Mouse (Mus musculus) testis, adult 2 months (tissue): ENCODE measurements around the gene Slc10a7.

Experiments
- CTCF ChIP-seq: fragments of 200-500 bp; IDR thresholded peaks from 2 replicates; pipeline ENCODE4 v1.5.1; 2012; ENCODE audit warnings: low read depth, mild to moderate bottlenecking, inconsistent platforms, low read length, moderate library complexity; ENCODE audit not compliant: control insufficient read depth, insufficient read depth, insufficient replicate concordance
- POLR2A ChIP-seq: fragments of 200-500 bp; IDR thresholded peaks from 2 replicates; pipeline ENCODE4 v1.6.1; 2012; ENCODE audit warnings: low read depth, mild to moderate bottlenecking, inconsistent platforms, low read length, moderate library complexity; ENCODE audit not compliant: control insufficient read depth

DNA sequence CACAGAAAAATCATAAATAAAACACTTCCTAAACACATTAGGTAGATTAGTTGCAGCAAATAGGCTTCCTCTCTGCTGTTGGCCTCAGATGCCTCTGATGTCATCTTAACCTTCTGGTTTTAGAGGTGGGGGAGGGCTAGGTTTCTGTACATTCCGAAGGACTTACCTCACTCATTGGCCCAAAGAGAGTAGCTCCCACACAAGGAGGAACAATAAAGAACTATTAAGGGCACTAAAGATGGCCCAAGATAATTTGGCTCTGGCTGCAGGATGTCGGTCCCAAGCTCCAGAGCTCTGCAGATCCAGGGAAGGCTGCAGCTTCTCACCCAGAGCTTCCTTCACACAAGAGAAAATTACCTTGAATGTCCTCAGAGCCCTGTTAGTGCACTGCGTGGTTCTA lies 75.7 kb downstream of the Slc10a7 start:
- no peak for TF ChIP-seq CTCF
- no peak for TF ChIP-seq POLR2A
